Mouse (Mus musculus): Measurements from ENCODE around the gene Lrif1.

DNA sequence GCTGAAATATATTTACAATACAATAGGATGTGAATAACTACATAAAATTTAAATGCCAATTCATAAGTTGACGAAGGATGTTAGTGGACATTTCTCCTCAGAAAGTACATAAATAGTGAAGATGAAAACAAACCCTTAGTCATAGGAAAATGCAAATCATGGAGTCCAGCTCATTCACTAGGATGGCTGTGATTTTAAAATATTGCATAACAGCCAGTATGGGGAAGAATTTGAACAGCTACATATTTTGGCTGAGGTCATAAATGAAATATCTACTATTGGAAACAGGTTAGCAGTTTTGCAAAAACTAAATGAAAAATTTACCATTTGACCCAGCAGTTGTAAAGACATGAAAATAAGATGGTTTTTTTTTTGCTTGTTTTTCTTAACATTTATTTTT lies 594 bp downstream of the Lrif1 start:
- TF ChIP-seq CTCF (IDR thresholded peaks at IDR 0.05; ENCODE audit: borderline replicate concordance, insufficient read depth, low read length) (no peak), POLR2A (IDR thresholded peaks at IDR 0.05; ENCODE audit: low read depth, low read length) (no peak)

Data from embryonic fibroblast, embryonic 13.5 days (primary cell).